Mouse (Mus musculus) forelimb bud, embryonic 11.5 days (tissue): ENCODE measurements at regions not wholly inside any gene's neighbourhood (a gene's known extent, or its start where the extent isn't known, plus 50 kb on each side); places are given as distances from the start of the nearest gene placed in this dataset.

ENCODE experiments used
- DNase-seq: peaks from one replicate; pipeline ENCODE4 v3.0.0-alpha.2; 2012; ENCODE audit warnings: low read depth, low spot score

- no peak for DNase-seq
Measured at GRCm38 (mm10) chr5:126335091-126335490, 803.5 kb downstream of the Tmem132b start.

- DNase-seq = no peak
Measured at GRCm38 (mm10) chr5:126335553-126336520, 804.3 kb downstream of the Tmem132b start.

GRCm38 (mm10) chr5:126337884-126338283 lies 806.3 kb downstream of the Tmem132b start:
- no peak for DNase-seq

- DNase-seq = no peak
Measured at GRCm38 (mm10) chr5:126343570-126343969, 812.0 kb downstream of the Tmem132b start.

GRCm38 (mm10) chr5:126350936-126351335 lies 819.4 kb downstream of the Tmem132b start:
- DNase-seq = no peak

- no peak for DNase-seq
Measured at GRCm38 (mm10) chr5:126369436-126369835, 837.9 kb downstream of the Tmem132b start.

GRCm38 (mm10) chr5:126392306-126392705 lies 849.3 kb upstream of the Tmem132c start:
- no peak for DNase-seq

GRCm38 (mm10) chr5:126395331-126395730 lies 846.3 kb upstream of the Tmem132c start:
- no peak for DNase-seq

GRCm38 (mm10) chr5:126431748-126432147 lies 809.9 kb upstream of the Tmem132c start:
- peak; percentile 1 for DNase-seq

- DNase-seq = no peak
Measured at GRCm38 (mm10) chr5:126438696-126439095, 802.9 kb upstream of the Tmem132c start.

GRCm38 (mm10) chr5:126440516-126440915 lies 801.1 kb upstream of the Tmem132c start:
- no peak for DNase-seq

- DNase-seq = no peak
Measured at GRCm38 (mm10) chr5:126475761-126476160, 765.8 kb upstream of the Tmem132c start.

GRCm38 (mm10) chr5:126522076-126522475 lies 719.5 kb upstream of the Tmem132c start:
- no peak for DNase-seq

- DNase-seq = no peak
Measured at GRCm38 (mm10) chr5:126525863-126526262, 715.7 kb upstream of the Tmem132c start.

GRCm38 (mm10) chr5:126530806-126531527 lies 710.6 kb upstream of the Tmem132c start:
- no peak for DNase-seq

GRCm38 (mm10) chr5:126531528-126531894 lies 710.1 kb upstream of the Tmem132c start:
- no peak for DNase-seq

- no peak for DNase-seq
Measured at GRCm38 (mm10) chr5:126531975-126532374, 709.6 kb upstream of the Tmem132c start.

GRCm38 (mm10) chr5:126538072-126538471 lies 703.5 kb upstream of the Tmem132c start:
- no peak for DNase-seq

- no peak for DNase-seq
Measured at GRCm38 (mm10) chr5:126544261-126544976, 697.2 kb upstream of the Tmem132c start.

GRCm38 (mm10) chr5:126547841-126548240 lies 693.8 kb upstream of the Tmem132c start:
- DNase-seq = no peak

- no peak for DNase-seq
Measured at GRCm38 (mm10) chr5:126551676-126552075, 689.9 kb upstream of the Tmem132c start.

- no peak for DNase-seq
Measured at GRCm38 (mm10) chr5:126559011-126559410, 682.6 kb upstream of the Tmem132c start.
